Mouse (Mus musculus): Measurements from ENCODE around the gene Adamts13. TPM values are rescaled to one million over a fixed set of nuclear protein-coding genes. Genes with fewer than 3 reads are reported as not detected.

The Adamts13 gene
- polyA plus RNA-seq, 1 experiment from 2014 or later, result 0.25 TPM

DNA sequence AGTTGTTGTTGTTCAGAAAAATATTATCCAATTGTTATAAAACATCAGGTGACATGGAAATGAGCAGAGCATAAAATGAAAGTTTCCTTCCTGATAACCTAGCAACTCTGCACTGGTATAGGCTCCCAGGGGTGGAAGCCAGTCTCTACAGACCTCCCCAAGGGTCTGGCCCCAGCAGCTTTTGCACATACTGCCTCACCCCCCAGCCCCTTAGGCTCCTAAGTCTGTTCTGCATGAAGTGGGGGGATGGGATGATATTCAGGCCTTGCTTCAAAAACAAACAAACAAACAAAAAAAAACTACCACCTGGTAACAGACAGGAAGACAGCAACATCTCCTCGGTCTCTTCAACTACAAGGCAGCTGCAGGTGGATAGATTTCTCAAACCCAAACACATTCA, 7.1 kb downstream of the Adamts13 start:
- H3K4me2 ChIP-seq (replicated peaks), result no peak overlapping the region
- H3K36me3 ChIP-seq, result no peaks in the 10 kb centered on the region
- no peak overlapping the region for H3K9ac ChIP-seq
- 67% methylated on average over 1 of the region's 1 CpGs for whole genome bisulfite sequencing
- 0 out of 2 replicates have a peak, but pooled peaks cover 3% of the 10 kb centered on the region for H3K4me1 ChIP-seq
- H3K27ac ChIP-seq (replicated peaks), result no peak overlapping the region
- H3K4me3 ChIP-seq (replicated peaks), result no peak overlapping the region
- no peaks in the 10 kb centered on the region for H3K27me3 ChIP-seq
- no peaks in the 10 kb centered on the region for H3K9me3 ChIP-seq (replicated peaks)
- no peak for ATAC-seq (ENCODE audit: insufficient number of reproducible peaks, low FRiP score, low TSS enrichment, low read depth)

DNA sequence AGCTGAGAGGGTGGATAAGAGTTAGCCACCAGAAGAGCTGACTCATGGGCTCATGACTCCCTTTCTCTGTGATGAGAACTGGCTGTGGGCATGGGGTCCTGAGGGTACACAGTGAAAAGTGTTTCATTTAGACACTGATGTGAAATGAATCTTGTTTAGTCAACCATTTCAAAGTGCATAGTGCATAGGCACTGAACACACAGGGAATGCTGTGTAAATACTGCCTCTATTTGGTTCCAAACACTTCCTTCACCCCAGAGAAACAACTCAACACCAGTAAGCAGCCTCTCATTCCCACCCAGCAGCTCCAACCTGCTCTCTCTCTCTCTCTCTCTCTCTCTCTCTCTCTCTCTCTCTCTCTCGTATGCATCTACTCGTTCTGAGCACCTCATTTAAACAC, 11.0 kb downstream of the Adamts13 start:
- Histone ChIP-seq H3K9me3 (replicated peaks) (no peaks in the 10 kb centered on the region), H3K4me2 (replicated peaks) (no peak overlapping the region), H3K4me3 (replicated peaks) (no peak overlapping the region), H3K9ac (no peak overlapping the region), H3K27ac (replicated peaks) (no peak overlapping the region), H3K4me1 (0 out of 2 replicates have a peak, but pooled peaks cover 3% of the 10 kb centered on the region), H3K36me3 (no peaks in the 10 kb centered on the region), H3K27me3 (no peaks in the 10 kb centered on the region)
- no peak for ATAC-seq (ENCODE audit: insufficient number of reproducible peaks, low FRiP score, low TSS enrichment, low read depth)
- 65% methylated on average over 2 of the region's 2 CpGs for WGBS

DNA sequence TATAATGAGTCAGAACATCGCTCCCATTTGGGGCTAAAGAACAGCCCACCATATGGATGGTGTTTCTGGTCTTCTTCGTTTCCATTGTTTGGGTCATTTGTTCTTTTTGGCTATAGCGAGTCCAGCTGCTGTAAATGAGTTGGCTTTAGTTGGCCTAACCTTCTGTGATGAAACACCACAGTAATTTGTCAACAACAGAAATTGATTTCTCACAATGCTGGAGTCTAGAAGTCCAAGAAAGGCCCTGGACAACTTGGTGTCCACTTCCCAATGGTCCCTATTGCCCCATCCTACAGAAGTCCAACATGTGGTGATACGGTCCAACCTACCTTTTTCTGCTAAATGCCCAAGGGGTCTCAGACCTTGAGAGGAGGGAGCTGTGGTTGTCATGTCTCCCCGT, 11.4 kb downstream of the Adamts13 start:
- H3K4me3 ChIP-seq (replicated peaks), result no peak overlapping the region
- no peak overlapping the region for H3K9ac ChIP-seq
- no peak overlapping the region for H3K4me2 ChIP-seq (replicated peaks)
- no peaks in the 10 kb centered on the region for H3K9me3 ChIP-seq (replicated peaks)
- WGBS, result 82% methylated on average over 5 of the region's 5 CpGs
- no peak overlapping the region for H3K27ac ChIP-seq (replicated peaks)
- no peak for ATAC-seq (ENCODE audit: insufficient number of reproducible peaks, low FRiP score, low TSS enrichment, low read depth)
- no peaks in the 10 kb centered on the region for H3K27me3 ChIP-seq
- 0 out of 2 replicates have a peak, but pooled peaks cover 3% of the 10 kb centered on the region for H3K4me1 ChIP-seq
- H3K36me3 ChIP-seq, result no peaks in the 10 kb centered on the region

DNA sequence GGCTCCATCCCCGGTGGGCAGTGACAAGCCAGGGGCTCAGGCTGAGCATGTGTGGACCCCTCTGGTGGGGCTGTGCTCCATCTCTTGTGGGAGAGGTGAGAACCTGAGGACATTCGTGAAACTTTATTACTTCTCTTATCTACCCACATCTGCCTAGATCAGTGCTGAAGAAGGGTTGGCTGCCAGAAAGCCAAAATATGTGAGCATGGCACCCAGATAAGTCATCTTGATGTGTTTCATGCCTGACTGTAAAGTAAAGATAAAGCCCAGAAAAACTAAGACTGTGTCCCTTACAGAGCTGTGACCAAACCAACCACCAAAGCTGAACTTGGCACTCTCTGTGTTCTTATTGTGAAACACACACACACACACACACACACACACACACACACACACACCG, 20.7 kb downstream of the Adamts13 start:
- Histone ChIP-seq H3K4me1 (no peaks in the 10 kb centered on the region), H3K4me3 (replicated peaks) (no peak overlapping the region), H3K9ac (no peak overlapping the region), H3K36me3 (no peaks in the 10 kb centered on the region), H3K27ac (replicated peaks) (no peak overlapping the region), H3K27me3 (no peaks in the 10 kb centered on the region), H3K4me2 (replicated peaks) (no peak overlapping the region), H3K9me3 (replicated peaks) (no peaks in the 10 kb centered on the region)
- no peak for ATAC-seq (ENCODE audit: insufficient number of reproducible peaks, low FRiP score, low TSS enrichment, low read depth)
- WGBS, result 73% methylated on average over 3 of the region's 3 CpGs

DNA sequence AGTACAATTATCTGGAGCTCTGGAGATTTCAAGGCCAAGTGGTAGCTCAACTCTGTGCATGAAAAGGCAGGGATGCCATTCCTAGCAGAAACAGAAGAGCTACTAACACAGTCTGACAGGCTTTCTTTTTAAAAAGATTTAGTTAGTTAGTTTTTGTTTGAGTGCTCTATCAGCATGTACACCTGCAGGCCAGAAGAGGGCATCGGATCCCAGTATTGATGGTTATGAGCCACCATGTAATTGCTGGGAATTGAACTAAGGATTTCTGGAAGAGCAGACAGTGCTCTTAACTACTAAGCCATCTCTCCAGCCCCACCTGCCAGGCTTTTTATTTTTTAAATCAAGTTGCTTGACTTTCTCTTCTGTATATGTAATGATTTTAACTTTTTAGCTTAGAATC, 24.3 kb downstream of the Adamts13 start:
- H3K4me3 ChIP-seq (replicated peaks), result no peak overlapping the region
- H3K4me1 ChIP-seq, result no peaks in the 10 kb centered on the region
- no peak for ATAC-seq (ENCODE audit: insufficient number of reproducible peaks, low FRiP score, low TSS enrichment, low read depth)
- no peaks in the 10 kb centered on the region for H3K27me3 ChIP-seq
- WGBS, result 78% methylated on average over 1 of the region's 1 CpGs
- H3K9ac ChIP-seq, result no peak overlapping the region
- H3K27ac ChIP-seq (replicated peaks), result no peak overlapping the region
- no peaks in the 10 kb centered on the region for H3K9me3 ChIP-seq (replicated peaks)
- H3K36me3 ChIP-seq, result no peaks in the 10 kb centered on the region
- no peak overlapping the region for H3K4me2 ChIP-seq (replicated peaks)

DNA sequence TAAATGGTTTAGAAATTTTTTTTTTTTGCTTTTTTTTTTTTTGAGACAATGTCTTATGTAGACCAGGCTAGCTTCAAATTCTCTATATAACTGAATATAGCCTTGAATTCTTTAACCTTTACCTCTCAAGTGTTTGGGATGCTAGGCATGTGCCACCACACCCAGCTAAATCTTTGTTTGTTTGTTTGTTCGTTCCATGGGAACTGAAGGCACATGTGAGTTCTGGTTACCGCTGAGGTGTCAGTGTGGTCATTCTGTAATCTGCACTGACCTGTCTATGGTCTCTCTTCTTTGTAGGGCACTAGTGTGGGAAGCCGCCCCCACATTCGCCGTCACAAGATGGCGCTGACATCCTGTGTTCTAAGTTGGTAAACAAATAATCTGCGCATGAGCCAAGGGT, 24.8 kb downstream of the Adamts13 start:
- Histone ChIP-seq H3K27me3 (no peaks in the 10 kb centered on the region), H3K36me3 (no peaks in the 10 kb centered on the region), H3K4me2 (replicated peaks) (no peak overlapping the region), H3K4me1 (no peaks in the 10 kb centered on the region), H3K4me3 (replicated peaks) (no peak overlapping the region), H3K9me3 (replicated peaks) (no peaks in the 10 kb centered on the region), H3K27ac (replicated peaks) (no peak overlapping the region), H3K9ac (no peak overlapping the region)
- 91% methylated on average over 7 of the region's 7 CpGs for WGBS
- no peak for ATAC-seq (ENCODE audit: insufficient number of reproducible peaks, low FRiP score, low TSS enrichment, low read depth)

- peaks cover 18% of the 10 kb centered on the region for H3K4me1 ChIP-seq
- no peaks in the 10 kb centered on the region for H3K36me3 ChIP-seq
- no peaks in the 10 kb centered on the region for H3K27me3 ChIP-seq
- H3K27ac ChIP-seq (replicated peaks), result no peak overlapping the region
- no peak overlapping the region for H3K9ac ChIP-seq
- no peak overlapping the region for H3K4me2 ChIP-seq (replicated peaks)
- H3K9me3 ChIP-seq (replicated peaks), result no peaks in the 10 kb centered on the region
- H3K4me3 ChIP-seq (replicated peaks), result no peak overlapping the region
- no peak for ATAC-seq (ENCODE audit: insufficient number of reproducible peaks, low FRiP score, low TSS enrichment, low read depth)
- 51% methylated on average over 4 of the region's 4 CpGs for WGBS
Observed at GRCm38 (mm10) chr2:27006255-27006654, 33.0 kb downstream of the Adamts13 start.

- H3K9me3 ChIP-seq (replicated peaks), result no peaks in the 10 kb centered on the region
- ATAC-seq (ENCODE audit: insufficient number of reproducible peaks, low FRiP score, low TSS enrichment, low read depth), result no peak
- WGBS, result 64% methylated on average over 7 of the region's 7 CpGs
- H3K27ac ChIP-seq (replicated peaks), result no peak overlapping the region
- no peaks in the 10 kb centered on the region for H3K36me3 ChIP-seq
- no peaks in the 10 kb centered on the region for H3K27me3 ChIP-seq
- no peak overlapping the region for H3K9ac ChIP-seq
- H3K4me2 ChIP-seq (replicated peaks), result no peak overlapping the region
- H3K4me1 ChIP-seq, result peaks cover 28% of the 10 kb centered on the region
- H3K4me3 ChIP-seq (replicated peaks), result no peak overlapping the region
Observed at GRCm38 (mm10) chr2:27007701-27008100, 34.5 kb downstream of the Adamts13 start.

- H3K27me3 ChIP-seq, result no peaks in the 10 kb centered on the region
- peak within 1 kb of the TSS; percentile 84 for H3K27ac ChIP-seq (replicated peaks)
- ATAC-seq (ENCODE audit: insufficient number of reproducible peaks, low FRiP score, low TSS enrichment, low read depth), result peak; percentile 93
- H3K4me2 ChIP-seq (replicated peaks), result peak within 1 kb of the TSS; percentile 72
- H3K4me3 ChIP-seq (replicated peaks), result peak within 1 kb of the TSS; percentile 79
- under 1% methylated on average over 42 of the region's 43 CpGs for WGBS
- H3K9me3 ChIP-seq (replicated peaks), result no peaks in the 10 kb centered on the region
- peaks cover 28% of the 10 kb centered on the region for H3K4me1 ChIP-seq
- peaks cover 11% of the 10 kb centered on the region for H3K36me3 ChIP-seq
- peak within 1 kb of the TSS; percentile 96 for H3K9ac ChIP-seq
Observed at GRCm38 (mm10) chr2:27009714-27010244, 36.6 kb downstream of the Adamts13 start, which contains the start of gene Cacfd1. TSS of gene Cacfd1 (plus strand) at chr2:27009926.

- ATAC-seq (ENCODE audit: insufficient number of reproducible peaks, low FRiP score, low TSS enrichment, low read depth), result 0 out of 2 replicates have a peak, but pooled peaks have one; percentile 17
- Histone ChIP-seq H3K36me3 (peaks cover 63% of the 10 kb centered on the region), H3K4me2 (replicated peaks) (no peak overlapping the region), H3K4me3 (replicated peaks) (no peak overlapping the region), H3K9me3 (replicated peaks) (no peaks in the 10 kb centered on the region), H3K4me1 (no peaks in the 10 kb centered on the region), H3K27me3 (no peaks in the 10 kb centered on the region), H3K9ac (no peak overlapping the region), H3K27ac (replicated peaks) (no peak overlapping the region)
- 48% methylated on average over 5 of the region's 5 CpGs for WGBS
Observed at GRCm38 (mm10) chr2:27017802-27018201, 44.6 kb downstream of the Adamts13 start.

GRCm38 (mm10) chr2:27019530-27019929, 46.3 kb downstream of the Adamts13 start:
- Histone ChIP-seq H3K27me3 (no peaks in the 10 kb centered on the region), H3K4me2 (replicated peaks) (no peak overlapping the region), H3K27ac (replicated peaks) (no peak overlapping the region), H3K4me3 (replicated peaks) (no peak overlapping the region), H3K36me3 (peaks cover 55% of the 10 kb centered on the region), H3K9me3 (replicated peaks) (no peaks in the 10 kb centered on the region), H3K4me1 (no peaks in the 10 kb centered on the region), H3K9ac (no peak overlapping the region; the same call in 1 of the 2 replicates)
- ATAC-seq (ENCODE audit: insufficient number of reproducible peaks, low FRiP score, low TSS enrichment, low read depth), result no peak
- WGBS, result 86% methylated on average over 2 of the region's 2 CpGs

DNA sequence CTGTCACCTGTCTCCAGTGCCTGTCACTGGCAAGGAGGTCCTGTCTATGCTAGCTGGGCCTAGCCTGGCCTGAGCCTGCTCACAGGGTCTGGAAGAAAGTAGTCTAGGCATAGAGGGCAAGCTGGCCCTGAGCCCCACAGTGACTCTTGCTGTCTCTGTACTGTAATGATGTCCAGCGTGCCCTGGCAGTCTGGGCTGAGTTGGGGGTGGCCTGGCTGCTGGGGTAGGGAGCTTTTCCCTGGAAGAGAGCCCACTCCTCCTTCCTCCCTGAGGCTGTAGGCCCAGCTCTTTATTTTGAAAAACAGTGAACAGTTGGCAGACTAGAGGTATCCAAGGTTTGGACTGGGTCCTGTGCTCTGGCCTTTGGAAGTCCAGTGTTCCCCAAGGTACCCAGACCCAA, 47.9 kb downstream of the Adamts13 start:
- Histone ChIP-seq H3K4me2 (replicated peaks) (no peak overlapping the region), H3K36me3 (peaks cover 39% of the 10 kb centered on the region), H3K4me1 (no peaks in the 10 kb centered on the region), H3K27ac (replicated peaks) (no peak overlapping the region), H3K4me3 (replicated peaks) (no peak overlapping the region), H3K9ac (no peak overlapping the region), H3K9me3 (replicated peaks) (no peaks in the 10 kb centered on the region), H3K27me3 (no peaks in the 10 kb centered on the region)
- ATAC-seq (ENCODE audit: insufficient number of reproducible peaks, low FRiP score, low TSS enrichment, low read depth), result no peak
- 89% methylated on average over 1 of the region's 1 CpGs for WGBS
